Mouse (Mus musculus) testis, adult 2 months (tissue): ENCODE measurements at regions not wholly inside any gene's neighbourhood (a gene's known extent, or its start where the extent isn't known, plus 50 kb on each side); places are given as distances from the start of the nearest gene placed in this dataset.

ENCODE experiments used
- H3K27ac ChIP-seq: fragments of 200-500 bp; 2 replicates; pipeline ENCODE4 v1.5.1; 2012; ENCODE audit warnings: low read depth, low read length; ENCODE audit not compliant: control insufficient read depth, insufficient read depth
- H3K27me3 ChIP-seq: fragments of 200-500 bp; 2 replicates; pipeline ENCODE4 v1.6.1; 2012; ENCODE audit warnings: mild to moderate bottlenecking, low read length, moderate library complexity; ENCODE audit not compliant: control insufficient read depth, insufficient read depth
- H3K36me3 ChIP-seq: fragments of 200-500 bp; 2 replicates; pipeline ENCODE4 v1.6.1; 2012; ENCODE audit warnings: mild to moderate bottlenecking, low read length; ENCODE audit not compliant: control insufficient read depth, insufficient read depth
- H3K4me1 ChIP-seq: fragments of 200-500 bp; 2 replicates; pipeline ENCODE4 v1.6.1; 2012; ENCODE audit warnings: low read length; ENCODE audit not compliant: control insufficient read depth, insufficient read depth
- H3K4me3 ChIP-seq: fragments of 200-500 bp; 2 replicates; pipeline ENCODE4 v1.5.1; 2012; ENCODE audit warnings: low read depth, mild to moderate bottlenecking, low read length, moderate library complexity, mixed read lengths; ENCODE audit not compliant: control insufficient read depth
- CTCF ChIP-seq: fragments of 200-500 bp; IDR thresholded peaks from 2 replicates; pipeline ENCODE4 v1.5.1; 2012; ENCODE audit warnings: low read depth, mild to moderate bottlenecking, inconsistent platforms, low read length, moderate library complexity; ENCODE audit not compliant: control insufficient read depth, insufficient read depth, insufficient replicate concordance
- POLR2A ChIP-seq: fragments of 200-500 bp; IDR thresholded peaks from 2 replicates; pipeline ENCODE4 v1.6.1; 2012; ENCODE audit warnings: low read depth, mild to moderate bottlenecking, inconsistent platforms, low read length, moderate library complexity; ENCODE audit not compliant: control insufficient read depth

DNA sequence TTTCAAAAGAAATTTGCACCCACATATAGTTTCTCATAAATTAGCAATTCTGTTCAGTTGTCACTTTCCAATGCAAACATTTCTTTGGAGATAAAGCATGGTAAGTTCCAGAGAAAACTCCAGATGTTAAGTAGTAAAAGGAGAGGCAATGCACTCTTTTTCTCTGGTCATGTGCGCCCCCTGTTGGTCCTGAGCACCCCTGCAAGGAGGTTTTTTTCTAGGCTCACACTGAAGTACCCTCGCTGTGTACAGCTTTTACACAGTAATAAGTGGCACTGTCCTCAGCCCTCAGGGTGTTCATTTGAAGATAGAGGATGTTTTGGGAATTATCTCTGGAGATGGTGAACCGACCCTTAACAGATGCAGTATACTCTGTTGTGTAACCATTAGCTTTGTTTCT is 678.8 kb downstream of the Adam6a start:
- no peaks in the 10 kb centered on the region for H3K27me3 ChIP-seq
- H3K4me3 ChIP-seq: no peak overlapping the region
- TF ChIP-seq POLR2A (no peak), CTCF (no peak)
- H3K27ac ChIP-seq: no peak overlapping the region
- H3K4me1 ChIP-seq: no peaks in the 10 kb centered on the region
- H3K36me3 ChIP-seq: no peaks in the 10 kb centered on the region
